Mouse (Mus musculus) ES-E14 (cell line): ENCODE results near the gene Cog4. TPM values are rescaled to one million over a fixed set of nuclear protein-coding genes. Genes with fewer than 3 reads are reported as not detected.

Source experiments
- DNase-seq: peaks from one replicate; pipeline ENCODE4 v3.0.0-alpha.2; 2013; ENCODE audit warnings: low read depth, low spot score
- H3K27ac ChIP-seq: 2 replicates; pipeline ENCODE4 v1.5.1; 2012; ENCODE audit warnings: low read depth, mild to moderate bottlenecking, low read length, moderate library complexity, mixed read lengths; ENCODE audit not compliant: poor library complexity, insufficient read depth, severe bottlenecking
- H3K36me3 ChIP-seq: 2 replicates; pipeline ENCODE4 v1.6.1; 2012; ENCODE audit warnings: mild to moderate bottlenecking, low read length, moderate library complexity, mixed read lengths; ENCODE audit not compliant: control insufficient read depth, poor library complexity, insufficient read depth, severe bottlenecking
- H3K4me1 ChIP-seq, 2 experiments: fragments of 150-350 bp in 1 of 2; sonication (generic) in 1 of 2; 2 replicates each; pipeline ENCODE4 v1.6.1; 2012; ENCODE audit warnings: low read length in 2 of 2, mild to moderate bottlenecking in 1 of 2, mixed read lengths in 1 of 2; ENCODE audit not compliant: control insufficient read depth in 2 of 2, insufficient read depth in 2 of 2, poor library complexity in 1 of 2
- H3K4me3 ChIP-seq, 2 experiments: fragments of 150-350 bp in 1 of 2; sonication (generic) in 1 of 2; 2 replicates each; pipeline ENCODE4 v1.5.1; 2012; ENCODE audit warnings: low read length in 2 of 2, low read depth in 1 of 2, mild to moderate bottlenecking in 1 of 2, mixed read lengths in 1 of 2; ENCODE audit not compliant: insufficient read depth in 1 of 2, poor library complexity in 1 of 2, severe bottlenecking in 1 of 2
- H3K9ac ChIP-seq: 2 replicates; pipeline ENCODE4 v1.6.1; 2012; ENCODE audit warnings: low read depth, mild to moderate bottlenecking, low read length, mixed read lengths; ENCODE audit not compliant: poor library complexity, insufficient read depth, severe bottlenecking
- H3K9me3 ChIP-seq: fragments of 150-350 bp; sonication (generic); 2 replicates; pipeline ENCODE4 v1.6.1; 2012; ENCODE audit warnings: low read depth, mild to moderate bottlenecking, low read length; ENCODE audit not compliant: control insufficient read depth, insufficient read depth
- CHD2 ChIP-seq: IDR thresholded peaks from 2 replicates; pipeline ENCODE4 v1.6.1; 2014; ENCODE audit warnings: mild to moderate bottlenecking, low read depth, low read length, inconsistent platforms
- HCFC1 ChIP-seq: IDR thresholded peaks from 2 replicates; pipeline ENCODE4 v1.6.1; 2012; ENCODE audit warnings: low read length, inconsistent platforms, borderline replicate concordance; ENCODE audit not compliant: insufficient read depth
- MAFK ChIP-seq: IDR thresholded peaks from 2 replicates; pipeline ENCODE4 v1.6.1; 2014; ENCODE audit warnings: mild to moderate bottlenecking, low read depth, low read length, inconsistent platforms; ENCODE audit not compliant: insufficient read depth
- ZC3H11A ChIP-seq: IDR thresholded peaks from 2 replicates; pipeline ENCODE4 v1.6.1; 2012; ENCODE audit warnings: low read depth, mild to moderate bottlenecking, inconsistent platforms, low read length, borderline replicate concordance
- ZNF384 ChIP-seq: IDR thresholded peaks from 2 replicates; pipeline ENCODE4 v1.6.1; 2012; ENCODE audit warnings: low read depth, low read length, inconsistent platforms
- in situ Hi-C, 2 experiments: fragments of 600-800 bp; cut with MboI; formaldehyde crosslinking; loops; one replicate each; pipeline ENCODE4 v1.15.1; 2025; ENCODE audit warnings: low sequenced_read_pairs in 2 of 2, inconsistent platforms in 1 of 2; ENCODE audit not compliant: unreplicated experiment in 2 of 2
- total RNA-seq: library from RNA; depleted of rRNA; stranded (reverse); fragments of 300-350 nt; gene quantifications from 2 replicates; pipeline ENCODE4 v1.2.3, GENCODE M21; 2012

Cog4 gene
- total RNA-seq, 1 experiment = 64.7 TPM

DNA sequence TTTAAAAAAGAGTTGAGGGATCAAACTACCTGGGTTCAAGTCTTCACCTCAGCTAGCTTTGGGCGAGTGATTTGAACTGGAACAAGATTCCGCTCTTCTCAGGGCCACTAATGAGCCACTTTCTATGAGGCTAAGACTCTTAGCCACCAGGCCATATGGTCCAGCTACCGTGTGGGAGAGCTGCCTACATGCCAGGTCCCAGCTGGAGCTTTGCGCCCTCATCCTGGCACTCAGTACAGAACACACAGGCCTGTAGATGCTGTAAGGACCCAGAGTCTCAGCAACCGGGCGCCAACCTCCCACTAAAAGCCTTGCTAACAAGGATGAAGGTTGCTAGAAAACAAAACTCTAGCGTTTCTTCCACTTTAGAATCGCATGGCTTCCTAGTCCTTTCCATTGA, 42.0 kb downstream of the Cog4 start:
- peaks cover 0 to 9% of the 10 kb centered on the region in 2 experiments; a peak in 2 of 4 replicates for H3K4me1 ChIP-seq
- in situ Hi-C loops = no loop called here
- peak overlapping the region in 1 of 2 experiments; percentile 20; a peak in 1 of 4 replicates for H3K4me3 ChIP-seq

DNA sequence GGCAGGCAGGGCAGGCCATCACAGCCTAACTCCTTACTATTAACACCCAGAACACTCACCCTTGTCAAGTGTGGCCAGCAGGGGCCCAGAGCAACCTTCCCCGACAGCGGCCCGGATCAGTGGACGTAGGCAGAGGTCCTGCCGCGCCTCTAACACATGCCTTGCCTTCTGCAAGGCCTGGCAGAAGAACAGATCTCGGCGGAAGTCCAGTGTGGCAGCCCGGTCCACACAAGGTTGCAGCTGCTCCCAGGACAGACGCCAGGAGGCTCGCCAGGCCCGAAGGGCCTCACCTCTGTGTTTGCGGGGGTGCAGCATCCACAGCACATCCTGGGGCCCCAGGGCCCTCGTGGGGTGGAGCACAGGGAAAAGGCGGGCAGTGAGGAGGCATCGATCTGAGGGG, 42.5 kb downstream of the Cog4 start:
- peaks cover 0 to 9% of the 10 kb centered on the region in 2 experiments; a peak in 2 of 4 replicates for H3K4me1 ChIP-seq
- no peak overlapping the region; the same call in 1 of the 2 replicates for H3K9ac ChIP-seq
- H3K27ac ChIP-seq = no peak overlapping the region
- H3K9me3 ChIP-seq = no peaks in the 10 kb centered on the region
- 0 out of 2 replicates have a peak, but pooled peaks cover 3% of the 10 kb centered on the region for H3K36me3 ChIP-seq
- TF ChIP-seq ZNF384 (no peak), CHD2 (no peak), HCFC1 (no peak), MAFK (no peak), ZC3H11A (no peak)
- peak overlapping the region; percentile 20 to 36; a peak in 1 of 4 replicates for H3K4me3 ChIP-seq
- no peak for DNase-seq
- in situ Hi-C loops = no loop called here

More for the DNA sequence above, 42.0 kb downstream of the Cog4 start:
- Histone ChIP-seq H3K27ac (no peak overlapping the region), H3K36me3 (peaks cover 4% of the 10 kb centered on the region; the same call in 1 of the 2 replicates), H3K9ac (no peak overlapping the region), H3K9me3 (no peaks in the 10 kb centered on the region)
- no peak for TF ChIP-seq CHD2
- TF ChIP-seq MAFK = no peak
- no peak for TF ChIP-seq ZNF384
- TF ChIP-seq ZC3H11A = no peak
- no peak for TF ChIP-seq HCFC1
- DNase-seq = no peak

DNA sequence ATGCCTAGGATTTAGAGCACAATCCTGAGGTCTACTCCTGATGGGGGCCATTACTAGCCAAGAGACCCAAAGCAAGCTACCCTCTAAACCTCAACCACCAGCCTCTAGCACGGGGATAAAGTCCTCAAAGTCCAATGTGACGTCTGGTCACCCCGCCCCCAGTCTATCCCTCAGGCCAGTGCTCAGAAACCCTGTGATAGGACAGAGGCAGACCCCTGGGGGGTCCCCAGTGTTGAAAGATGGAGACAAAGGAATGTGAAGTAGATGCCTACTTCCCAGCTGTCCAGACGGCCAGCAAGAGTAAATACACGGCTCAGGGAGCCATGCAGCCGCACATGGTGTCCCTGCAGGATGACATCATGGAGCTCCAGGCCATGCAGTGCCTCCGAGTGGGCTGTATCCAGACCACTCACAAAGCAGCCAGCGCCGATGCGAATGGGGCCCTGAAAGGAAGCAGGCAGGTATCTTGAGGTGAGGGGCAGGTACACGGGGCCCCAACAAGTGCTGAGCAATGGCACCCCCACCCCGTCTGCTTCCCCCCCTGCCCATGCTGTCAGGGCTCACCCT, 43.6 kb downstream of the Cog4 start:
- Histone ChIP-seq H3K9ac (no peak overlapping the region), H3K9me3 (no peaks in the 10 kb centered on the region), H3K36me3 (no peaks in the 10 kb centered on the region), H3K4me3 (no peak overlapping the region), H3K27ac (no peak overlapping the region), H3K4me1 (peaks cover 0 to 14% of the 10 kb centered on the region in 2 experiments; a peak in 2 of 4 replicates)
- DNase-seq = no peak
- TF ChIP-seq ZC3H11A = no peak
- TF ChIP-seq CHD2 = no peak
- no peak for TF ChIP-seq HCFC1
- TF ChIP-seq ZNF384 = no peak
- no peak for TF ChIP-seq MAFK
- in situ Hi-C loops = no loop called here

DNA sequence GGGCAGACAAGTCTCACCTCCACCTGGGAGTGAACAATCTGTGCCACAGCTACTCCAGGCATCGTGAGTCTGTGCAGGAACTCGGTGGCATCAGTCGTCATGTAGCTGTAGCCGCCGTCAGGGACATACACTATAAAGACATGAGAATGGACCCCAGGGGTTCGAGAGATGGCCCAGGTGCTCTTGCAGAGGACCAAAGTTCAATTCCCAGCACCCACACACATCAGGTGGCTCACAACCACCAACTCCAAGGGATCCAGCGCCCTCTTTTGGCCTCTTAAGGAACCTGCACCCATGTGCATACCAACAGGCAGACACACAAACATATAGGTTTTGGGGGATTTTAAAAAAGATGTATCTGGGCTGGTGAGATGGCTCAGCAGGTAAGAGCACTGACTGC, 45.6 kb downstream of the Cog4 start:
- H3K27ac ChIP-seq = no peak overlapping the region
- H3K9ac ChIP-seq = no peak overlapping the region
- TF ChIP-seq MAFK (no peak), HCFC1 (no peak), ZNF384 (no peak), ZC3H11A (no peak), CHD2 (no peak)
- no peak overlapping the region for H3K4me3 ChIP-seq
- in situ Hi-C loops = no loop called here
- H3K9me3 ChIP-seq = no peaks in the 10 kb centered on the region
- peaks cover 0 to 22% of the 10 kb centered on the region in 2 experiments; a peak in 2 of 4 replicates for H3K4me1 ChIP-seq
- no peak for DNase-seq
- no peaks in the 10 kb centered on the region for H3K36me3 ChIP-seq

DNA sequence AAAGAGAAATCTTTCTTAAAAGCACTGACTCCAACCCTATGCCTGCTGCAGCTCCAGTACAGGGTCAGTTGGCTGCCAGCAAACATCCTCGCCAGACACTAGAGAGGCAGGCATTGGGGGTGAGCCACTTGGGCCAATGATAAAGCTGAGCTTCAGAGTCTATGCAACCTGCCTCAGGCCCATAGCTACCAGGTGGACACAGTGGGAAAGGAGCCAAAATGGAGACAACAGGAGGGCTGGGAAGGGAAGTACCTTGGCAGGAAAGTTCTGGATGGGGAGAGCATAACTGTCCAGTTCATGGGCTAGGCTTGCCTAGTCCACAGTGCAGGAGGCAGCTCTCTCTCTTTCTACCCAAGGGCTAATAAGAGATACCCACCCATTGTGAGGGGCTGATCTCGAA, 46.5 kb downstream of the Cog4 start:
- DNase-seq = no peak
- Histone ChIP-seq H3K9ac (no peak overlapping the region), H3K4me3 (no peak overlapping the region), H3K4me1 (peaks cover 0 to 16% of the 10 kb centered on the region in 2 experiments; a peak in 1 of 4 replicates), H3K27ac (no peak overlapping the region), H3K9me3 (no peaks in the 10 kb centered on the region), H3K36me3 (no peaks in the 10 kb centered on the region)
- TF ChIP-seq HCFC1 = no peak
- no peak for TF ChIP-seq CHD2
- no peak for TF ChIP-seq ZC3H11A
- no peak for TF ChIP-seq MAFK
- no peak for TF ChIP-seq ZNF384
- in situ Hi-C loops = no loop called here
